Mouse (Mus musculus) kidney, embryonic 15.5 days (tissue): ENCODE data around the gene Inpp5b. TPM values are rescaled to one million over a fixed set of nuclear protein-coding genes. Genes with fewer than 3 reads are reported as not detected.

Experiments used
- ATAC-seq: fragments of 200-750 bp; cut with Nextera tagmentation; replicated peaks from 2 replicates; pipeline ENCODE4 v1.8.0; 2017; ENCODE audit warnings: moderate TSS enrichment; ENCODE audit not compliant: low FRiP score
- H3K27ac ChIP-seq: fragments of 300-500 bp; sonication (generic); 2 replicates; pipeline ENCODE4 v1.5.1; 2015; ENCODE audit warnings: mild to moderate bottlenecking, inconsistent platforms
- H3K27me3 ChIP-seq: fragments of 300-500 bp; sonication (generic); 2 replicates; pipeline ENCODE4 v1.6.1; 2015; ENCODE audit warnings: inconsistent platforms
- H3K36me3 ChIP-seq: fragments of 300-500 bp; sonication (generic); 2 replicates; pipeline ENCODE4 v1.6.1; 2015; ENCODE audit warnings: inconsistent platforms
- H3K4me1 ChIP-seq: fragments of 300-500 bp; sonication (generic); 2 replicates; pipeline ENCODE4 v1.6.1; 2015; ENCODE audit warnings: inconsistent platforms
- H3K4me2 ChIP-seq: fragments of 300-500 bp; sonication (generic); 2 replicates; pipeline ENCODE4 v1.6.1; 2015; ENCODE audit warnings: moderate library complexity, mild to moderate bottlenecking, inconsistent platforms
- H3K4me3 ChIP-seq: fragments of 300-500 bp; sonication (generic); replicated peaks from 2 replicates; pipeline ENCODE4 v1.5.1; 2015; ENCODE audit warnings: mild to moderate bottlenecking, inconsistent platforms
- H3K9ac ChIP-seq: fragments of 300-500 bp; sonication (generic); 2 replicates; pipeline ENCODE4 v1.6.1; 2015; ENCODE audit warnings: mild to moderate bottlenecking, inconsistent platforms
- H3K9me3 ChIP-seq: fragments of 300-500 bp; sonication (generic); replicated peaks from 2 replicates; pipeline ENCODE4 v1.6.1; 2016; ENCODE audit warnings: inconsistent platforms
- WGBS: fragments of 180-500 bp; shearing (Covaris S2); methylation state at CpG from one replicate; pipeline ENCODE4 v1.1.7; 2015; ENCODE audit warnings: mixed read lengths; 5-methylcytosine and 5-hydroxymethylcytosine counted together
- microRNA counts: library from miRNA; unstranded; fragments of <30 nt; microRNA quantifications from one replicate; lab custom pipeline; 2016
- microRNA-seq: library from miRNA; unstranded; fragments of <30 nt; microRNA quantifications from one replicate; pipeline ENCODE4, GENCODE M21; 2016
- polyA plus RNA-seq: library from polyadenylated mRNA; unstranded; fragments of >200 nt; fragmentation: Nextera tagmentation; extraction: Ambion mirVana; gene quantifications from 2 replicates; pipeline ENCODE4 v1.2.1, GENCODE M21; 2015

The Inpp5b gene
- polyA plus RNA-seq, 1 experiment from 2014 or later: 33.7 TPM

DNA sequence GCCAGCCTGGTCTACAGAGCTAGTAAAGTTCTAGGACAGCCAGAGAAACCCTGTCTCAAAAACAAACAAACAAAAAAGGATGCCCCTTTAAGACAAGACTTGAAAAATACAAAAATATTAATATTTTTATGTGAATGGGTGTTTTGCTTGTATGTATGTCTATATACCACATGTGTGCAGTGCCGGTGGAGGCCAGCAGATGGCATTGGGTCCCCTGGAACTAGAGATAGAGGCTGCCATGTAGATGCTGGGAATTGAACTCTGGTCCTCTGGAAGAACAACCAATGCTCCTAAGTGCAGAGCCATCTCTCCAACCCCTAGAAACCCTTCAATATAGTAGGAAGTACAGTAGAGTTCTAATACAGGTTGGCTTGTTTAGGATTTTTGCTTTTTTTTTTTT is 99.3 kb downstream of the Inpp5b start:
- Histone ChIP-seq H3K9ac (no peak overlapping the region), H3K4me3 (no peak overlapping the region), H3K36me3 (peaks cover 70% of the 10 kb centered on the region), H3K9me3 (0 out of 2 replicates have a peak, but pooled peaks cover 2% of the 10 kb centered on the region), H3K4me1 (no peaks in the 10 kb centered on the region), H3K27me3 (no peaks in the 10 kb centered on the region), H3K27ac (no peak overlapping the region), H3K4me2 (no peak overlapping the region)
- WGBS: 100% methylated on average over 1 of the region's 1 CpGs
- ATAC-seq: no peak

DNA sequence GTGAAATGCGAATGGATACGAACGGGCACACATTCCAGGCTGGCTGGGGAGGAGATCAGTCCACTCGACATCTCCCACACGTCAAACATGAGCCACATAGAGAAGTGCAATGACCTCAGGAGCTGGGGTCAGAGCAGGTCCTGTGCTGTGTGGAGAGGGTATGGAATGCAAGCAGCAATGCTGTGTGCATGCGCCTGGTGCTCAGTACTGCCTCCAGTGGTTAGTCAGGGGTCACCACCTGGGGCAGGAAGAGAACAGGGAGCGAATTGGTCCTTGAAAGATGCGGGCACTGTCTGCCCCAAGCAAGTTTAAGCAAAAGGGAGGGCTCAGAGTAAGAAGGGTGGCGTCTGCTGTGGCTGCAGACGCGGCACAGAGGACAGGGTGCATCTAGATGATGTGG is 101.8 kb downstream of the Inpp5b start:
- 0 out of 2 replicates have a peak, but pooled peaks cover 2% of the 10 kb centered on the region for H3K9me3 ChIP-seq
- H3K27ac ChIP-seq: no peak overlapping the region
- peak; percentile 34; the same call in 1 of the 2 replicates for ATAC-seq
- no peak overlapping the region for H3K9ac ChIP-seq
- no peak overlapping the region for H3K4me2 ChIP-seq
- H3K36me3 ChIP-seq: peaks cover 55% of the 10 kb centered on the region
- no peak overlapping the region for H3K4me3 ChIP-seq
- WGBS: 49% methylated on average over 11 of the region's 11 CpGs
- H3K27me3 ChIP-seq: no peaks in the 10 kb centered on the region
- H3K4me1 ChIP-seq: peaks cover 7% of the 10 kb centered on the region; the same call in 1 of the 2 replicates

DNA sequence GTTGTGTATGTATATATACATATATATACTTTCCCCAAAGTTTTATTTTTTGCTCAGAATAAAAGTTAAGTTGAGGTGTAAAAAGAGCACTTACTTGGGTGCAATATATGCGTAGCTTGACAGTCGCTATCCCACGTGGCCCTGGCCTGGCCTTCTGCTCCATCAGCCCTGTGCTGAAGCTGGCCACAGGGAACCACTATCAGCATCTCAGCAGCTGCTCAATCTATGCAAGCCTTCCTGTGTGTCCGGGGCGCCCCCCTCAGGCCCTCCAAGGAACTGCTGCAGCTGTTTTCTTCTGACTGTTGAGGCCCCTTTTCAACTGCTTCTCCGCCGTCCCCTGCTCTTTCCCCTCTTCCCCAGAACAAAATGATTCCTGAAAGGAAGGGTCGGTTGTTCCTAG is 105.9 kb downstream of the Inpp5b start:
- Histone ChIP-seq H3K27ac (no peak overlapping the region), H3K4me1 (peaks cover 27% of the 10 kb centered on the region), H3K27me3 (no peaks in the 10 kb centered on the region), H3K4me2 (no peak overlapping the region), H3K36me3 (peaks cover 16% of the 10 kb centered on the region), H3K9ac (no peak overlapping the region), H3K4me3 (no peak overlapping the region; the same call in 1 of the 2 replicates), H3K9me3 (no peaks in the 10 kb centered on the region)
- 15% methylated on average over 8 of the region's 8 CpGs for WGBS
- no peak for ATAC-seq

DNA sequence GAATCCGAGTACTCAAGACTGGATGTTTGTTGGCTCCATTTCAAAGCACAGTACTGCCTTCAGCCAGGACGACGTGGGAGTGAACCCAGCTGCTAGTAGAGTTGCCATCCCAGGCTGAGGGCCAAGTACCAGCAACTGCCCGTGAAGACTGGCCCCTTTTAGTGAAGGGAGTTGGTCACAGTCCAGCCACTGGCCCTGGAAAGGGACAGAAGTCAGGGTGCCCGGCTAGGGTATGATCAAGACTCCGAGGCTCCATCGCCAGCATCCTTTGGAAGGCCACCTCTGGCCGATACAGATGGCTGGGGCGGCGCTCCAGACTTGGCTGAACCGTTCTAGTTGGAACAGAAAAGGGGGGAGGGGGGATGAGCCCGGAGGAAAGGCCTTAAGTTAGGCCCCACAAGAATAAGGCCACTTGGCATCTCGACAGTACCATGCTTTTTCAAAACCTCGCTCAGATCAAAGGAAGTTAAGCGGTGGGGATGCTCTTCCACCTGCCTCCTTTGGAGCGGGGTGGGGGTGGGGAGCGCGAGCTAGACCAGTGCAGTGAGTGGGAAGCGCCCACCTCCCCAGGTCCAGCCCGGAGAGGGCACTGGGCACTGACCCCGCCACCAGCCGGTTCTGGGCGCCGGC is 108.1 kb downstream of the Inpp5b start:
- H3K9me3 ChIP-seq: no peaks in the 10 kb centered on the region
- H3K4me2 ChIP-seq: peak overlapping the region; percentile 75
- ATAC-seq: peak; percentile 56
- peak overlapping the region; percentile 98 for H3K4me3 ChIP-seq
- peaks cover 37% of the 10 kb centered on the region for H3K4me1 ChIP-seq
- 2% methylated on average over 24 of the region's 24 CpGs for WGBS
- H3K27me3 ChIP-seq: no peaks in the 10 kb centered on the region
- H3K36me3 ChIP-seq: peaks cover 24% of the 10 kb centered on the region
- H3K9ac ChIP-seq: peak overlapping the region; percentile 87
- H3K27ac ChIP-seq: peak overlapping the region; percentile 91

DNA sequence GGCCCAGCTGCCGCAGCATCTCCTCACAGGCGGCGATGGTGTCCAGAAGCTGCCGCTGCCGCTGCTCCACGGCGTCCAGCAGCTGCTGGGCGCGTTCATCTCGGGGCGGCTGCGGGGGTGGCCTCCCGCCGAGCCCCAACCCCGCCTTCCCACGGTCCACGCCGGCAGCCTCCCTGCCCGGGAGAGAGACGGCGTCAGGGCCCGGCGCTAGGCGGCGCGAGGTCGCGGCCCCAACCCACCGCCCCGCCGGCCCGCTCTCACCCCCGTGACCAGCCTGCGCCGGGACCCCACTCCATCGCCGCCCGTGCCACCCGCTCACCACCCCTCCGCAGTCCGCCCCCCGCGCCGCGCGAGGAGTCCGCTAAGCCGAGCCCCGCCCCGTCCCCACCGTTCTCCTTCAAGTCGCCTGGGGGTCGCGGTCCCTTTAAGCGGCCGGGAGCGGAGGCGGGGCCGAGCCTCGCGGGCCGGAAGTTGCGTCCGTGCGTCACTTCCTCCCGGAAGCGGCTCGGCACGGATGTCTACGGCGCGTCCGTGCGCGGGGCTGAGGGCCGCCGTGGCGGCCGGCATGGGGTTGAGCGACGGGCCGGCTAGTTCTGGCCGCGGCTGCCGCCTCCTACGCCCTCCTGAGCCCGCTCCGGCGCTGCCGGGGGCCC is 108.7 kb downstream of the Inpp5b start, which contains the start of gene Yrdc:
Yrdc (plus strand) TSS at position 419 of the 653 bp plus-strand sequence.
- Histone ChIP-seq H3K27me3 (no peaks in the 10 kb centered on the region), H3K4me1 (peaks cover 37% of the 10 kb centered on the region), H3K4me3 (peak within 1 kb of the TSS; percentile 98), H3K9ac (peak within 1 kb of the TSS; percentile 87), H3K4me2 (peak within 1 kb of the TSS; percentile 75), H3K36me3 (peaks cover 28% of the 10 kb centered on the region), H3K9me3 (no peaks in the 10 kb centered on the region), H3K27ac (peak within 1 kb of the TSS; percentile 91)
- WGBS: under 1% methylated on average over 85 of the region's 90 CpGs
- ATAC-seq: peak; percentile 94

MicroRNAs within 50 kb of the gene (microRNA counts, 519-probe panel; counts per million panel counts)
- microRNA mmu-miR-697 (lab: Ali Mortazavi, UCI): 1,034 counts per million, percentile 2 among the panel's probes with 10 or more counts
- 31.7 counts per million for microRNA mmu-miR-698 (lab: Ali Mortazavi, UCI)

Small RNAs within 50 kb of the gene (microRNA-seq; reads per million reads assigned to microRNA genes)
- gene Gm24721 (not detected), gene Mir697 (not detected), gene Mir698 (not detected)

Other genes starting within 250 kb of the Inpp5b start
- gene 3100002H09Rik, start 131.0 kb upstream of the Inpp5b start, polyA plus RNA-seq: not detected in 2 replicates
- 0.62 and 0.69 TPM in 2 replicates for gene Pou3f1, start 85.0 kb upstream of the Inpp5b start, polyA plus RNA-seq
- gene Utp11, start 48.2 kb upstream of the Inpp5b start, polyA plus RNA-seq: 78.5 and 81.9 TPM in 2 replicates
- 8.4 and 12.4 TPM in 2 replicates for gene Fhl3, start 41.1 kb upstream of the Inpp5b start, polyA plus RNA-seq
- 171 and 175 TPM in 2 replicates for gene Sf3a3, start 27.1 kb upstream of the Inpp5b start, polyA plus RNA-seq
- gene Mtf1, start 60.3 kb downstream of the Inpp5b start, polyA plus RNA-seq: 14.2 and 15.5 TPM in 2 replicates
- gene Yrdc, start 108.8 kb downstream of the Inpp5b start, polyA plus RNA-seq: 35.0 and 42.5 TPM in 2 replicates
- 46.9 and 50.3 TPM in 2 replicates for gene 1110065P20Rik, start 109.3 kb downstream of the Inpp5b start, polyA plus RNA-seq
- gene Maneal, start 120.3 kb downstream of the Inpp5b start, polyA plus RNA-seq: 0.49 and 0.71 TPM in 2 replicates
- 0.10 and 0.21 TPM in 2 replicates for gene Epha10, start 139.0 kb downstream of the Inpp5b start, polyA plus RNA-seq
- 12.6 and 12.7 TPM in 2 replicates for gene 9930104L06Rik, start 195.2 kb downstream of the Inpp5b start, polyA plus RNA-seq
- 149 and 151 TPM in 2 replicates for gene Cdca8, start 197.5 kb downstream of the Inpp5b start, polyA plus RNA-seq
- gene Rspo1, start 244.6 kb downstream of the Inpp5b start, polyA plus RNA-seq: 30.9 and 32.4 TPM in 2 replicates